Mouse (Mus musculus) heart, postnatal 0 days (tissue): ENCODE results near the gene Rock2. TPM values are rescaled to one million over a fixed set of nuclear protein-coding genes. Genes with fewer than 3 reads are reported as not detected.

Experiments
- ATAC-seq: fragments of 200-750 bp; cut with Nextera tagmentation; 2 replicates; pipeline ENCODE4 v1.8.0; 2017; ENCODE audit warnings: low read depth, moderate number of reproducible peaks, moderate library complexity; ENCODE audit not compliant: insufficient read depth
- DNase-seq: peaks from one replicate; pipeline ENCODE4 v3.0.0-alpha.2; 2016; ENCODE audit warnings: low spot score
- H3K27ac ChIP-seq: fragments of 300-500 bp; sonication (generic); 2 replicates; pipeline ENCODE4 v1.5.1; 2014; ENCODE audit warnings: low read depth, mild to moderate bottlenecking
- H3K27me3 ChIP-seq: fragments of 300-500 bp; sonication (generic); 2 replicates; pipeline ENCODE4 v1.6.1; 2014; ENCODE audit warnings: low read length, mixed read lengths; ENCODE audit not compliant: control insufficient read depth, insufficient read depth
- H3K36me3 ChIP-seq: fragments of 300-500 bp; sonication (generic); replicated peaks from 2 replicates; pipeline ENCODE4 v1.6.1; 2014; ENCODE audit warnings: low read length, mixed read lengths; ENCODE audit not compliant: control insufficient read depth, insufficient read depth
- H3K4me1 ChIP-seq: fragments of 300-500 bp; sonication (generic); 2 replicates; pipeline ENCODE4 v1.6.1; 2014; ENCODE audit warnings: antibody characterized with exemption; ENCODE audit not compliant: control insufficient read depth, insufficient read depth
- H3K4me2 ChIP-seq: fragments of 300-500 bp; sonication (generic); 2 replicates; pipeline ENCODE4 v1.6.1; 2014; ENCODE audit warnings: low read depth, mild to moderate bottlenecking, low read length, moderate library complexity
- H3K4me3 ChIP-seq: fragments of 300-500 bp; sonication (generic); 2 replicates; pipeline ENCODE4 v1.5.1; 2014; ENCODE audit warnings: low read depth, low read length
- H3K9ac ChIP-seq: fragments of 300-500 bp; sonication (generic); replicated peaks from 2 replicates; pipeline ENCODE4 v1.6.1; 2014; ENCODE audit warnings: low read depth, low read length, mixed read lengths
- H3K9me3 ChIP-seq: fragments of 300-500 bp; sonication (generic); replicated peaks from 2 replicates; pipeline ENCODE4 v1.6.1; 2016; ENCODE audit warnings: low read length; ENCODE audit not compliant: control insufficient read depth
- CTCF ChIP-seq: IDR thresholded peaks from 2 replicates; pipeline ENCODE4 v1.5.1; 2016; ENCODE audit warnings: antibody characterized with exemption, control low read depth, low read depth
- EP300 ChIP-seq: IDR thresholded peaks from 2 replicates; pipeline ENCODE4 v1.6.1; 2016; ENCODE audit warnings: antibody characterized with exemption, low read depth
- WGBS: fragments of 180-500 bp; shearing (Covaris S2); extraction: QIAGEN DNeasy Blood & Tissue Kit; methylation state at CpG from one replicate; pipeline ENCODE4 v1.1.7; 2014; 5-methylcytosine and 5-hydroxymethylcytosine counted together
- polyA plus RNA-seq: library from polyadenylated mRNA; unstranded; fragments of >200 nt; fragmentation: Nextera tagmentation; extraction: Ambion mirVana; gene quantifications from 2 replicates; pipeline ENCODE4 v1.2.1, GENCODE M21; 2015
- total RNA-seq: library from RNA; depleted of rRNA; stranded (reverse); fragments of >200 nt; gene quantifications from 2 replicates; pipeline ENCODE4 v1.2.3, GENCODE M21; 2014; ENCODE audit warnings: low replicate concordance

The Rock2 gene
- total and polyA plus RNA-seq, 2 experiments from 2014 or later = 24.6 to 49.2 TPM

DNA sequence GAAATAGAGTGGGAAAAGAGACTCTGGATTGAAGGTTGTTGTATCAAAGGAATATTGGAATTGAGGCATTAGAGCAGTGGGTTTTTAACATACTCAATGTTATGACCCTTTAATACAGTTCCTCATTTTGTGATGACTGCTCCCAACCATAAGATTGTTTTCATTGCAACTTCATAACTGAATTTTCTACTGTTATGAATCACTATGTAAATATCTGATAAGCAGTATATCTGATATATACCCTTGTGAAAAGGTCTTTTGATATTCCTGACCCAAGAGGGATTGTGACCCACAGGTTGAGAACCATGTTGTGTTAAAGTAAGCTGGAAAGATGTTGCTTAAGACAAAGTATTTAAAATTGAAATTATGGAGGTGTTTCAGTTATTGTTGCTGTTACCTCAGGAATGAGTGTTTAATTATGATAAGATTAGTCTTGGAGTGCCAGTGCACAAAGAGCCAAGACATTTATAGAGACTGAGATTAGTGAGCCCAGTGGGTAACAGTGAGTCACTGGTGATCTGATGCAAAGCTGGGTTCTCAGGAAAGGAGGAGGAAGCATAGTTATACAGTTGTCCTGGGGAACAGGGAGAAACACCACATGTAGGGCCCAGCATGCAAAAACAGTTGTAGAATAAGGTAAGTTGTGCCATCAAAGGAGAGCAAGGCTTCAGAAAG is 25.6 kb downstream of the Rock2 start:
- no peak for ATAC-seq
- H3K4me2 ChIP-seq = no peak overlapping the region
- peaks cover 19% of the 10 kb centered on the region; the same call in 1 of the 2 replicates for H3K4me1 ChIP-seq
- no peaks in the 10 kb centered on the region for H3K27me3 ChIP-seq
- H3K9me3 ChIP-seq = no peaks in the 10 kb centered on the region
- H3K27ac ChIP-seq = no peak overlapping the region
- no peaks in the 10 kb centered on the region for H3K36me3 ChIP-seq
- H3K9ac ChIP-seq = no peak overlapping the region
- no peak for DNase-seq
- TF ChIP-seq CTCF (no peak), EP300 (no peak)
- no peak overlapping the region for H3K4me3 ChIP-seq

DNA sequence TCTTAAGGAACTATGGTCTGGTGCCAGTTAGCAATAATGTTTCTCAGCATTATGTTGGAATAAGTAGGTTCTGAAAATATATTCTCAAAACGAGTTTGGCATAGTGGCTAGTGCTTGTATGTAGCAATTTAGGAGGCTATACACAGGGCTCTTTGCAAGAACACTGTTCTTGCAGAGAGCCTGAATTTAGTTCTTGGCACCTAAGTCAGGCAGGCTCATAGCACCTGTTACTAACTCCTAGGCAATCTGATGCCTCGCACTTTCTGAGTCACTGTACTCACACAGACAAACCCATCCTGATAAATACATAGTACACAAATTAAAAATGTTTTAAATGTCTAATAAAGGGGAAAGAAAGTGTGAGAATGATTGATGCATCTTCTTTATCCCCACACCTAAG is 33.2 kb downstream of the Rock2 start:
- no peak for ATAC-seq
- no peak overlapping the region for H3K4me3 ChIP-seq
- H3K27me3 ChIP-seq = no peaks in the 10 kb centered on the region
- H3K27ac ChIP-seq = no peak overlapping the region
- TF ChIP-seq CTCF = no peak
- DNase-seq = no peak
- peaks cover 24% of the 10 kb centered on the region for H3K36me3 ChIP-seq
- no peaks in the 10 kb centered on the region for H3K9me3 ChIP-seq
- no peak overlapping the region for H3K4me2 ChIP-seq
- H3K9ac ChIP-seq = no peak overlapping the region
- H3K4me1 ChIP-seq = no peaks in the 10 kb centered on the region
- 69% methylated on average over 2 of the region's 2 CpGs for WGBS

DNA sequence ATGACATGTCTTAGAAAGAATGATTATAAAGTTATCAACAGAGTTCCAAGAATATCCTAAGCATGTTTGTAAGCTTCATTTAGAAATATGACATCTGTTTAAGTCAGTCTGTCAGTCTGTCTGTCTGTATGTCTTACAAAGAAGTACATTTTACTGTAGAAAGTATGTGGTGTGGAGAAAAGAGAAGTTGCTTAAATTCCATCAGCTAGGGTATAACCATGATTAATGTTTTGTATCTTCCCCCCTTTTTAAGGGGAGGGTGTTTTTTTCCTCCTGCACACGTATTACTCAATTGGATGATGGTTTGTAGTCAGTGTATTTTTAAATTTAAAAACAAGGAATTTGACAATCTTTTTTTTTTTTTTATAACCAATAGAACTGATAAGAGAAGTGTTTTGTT is 39.7 kb downstream of the Rock2 start:
- Histone ChIP-seq H3K4me2 (no peak overlapping the region), H3K36me3 (peaks cover 25% of the 10 kb centered on the region), H3K27me3 (no peaks in the 10 kb centered on the region), H3K27ac (no peak overlapping the region), H3K9me3 (no peaks in the 10 kb centered on the region), H3K4me3 (no peak overlapping the region), H3K9ac (no peak overlapping the region), H3K4me1 (no peaks in the 10 kb centered on the region)
- WGBS = 81% methylated on average over 1 of the region's 1 CpGs
- DNase-seq = no peak
- no peak for TF ChIP-seq EP300
- no peak for TF ChIP-seq CTCF
- ATAC-seq = no peak

DNA sequence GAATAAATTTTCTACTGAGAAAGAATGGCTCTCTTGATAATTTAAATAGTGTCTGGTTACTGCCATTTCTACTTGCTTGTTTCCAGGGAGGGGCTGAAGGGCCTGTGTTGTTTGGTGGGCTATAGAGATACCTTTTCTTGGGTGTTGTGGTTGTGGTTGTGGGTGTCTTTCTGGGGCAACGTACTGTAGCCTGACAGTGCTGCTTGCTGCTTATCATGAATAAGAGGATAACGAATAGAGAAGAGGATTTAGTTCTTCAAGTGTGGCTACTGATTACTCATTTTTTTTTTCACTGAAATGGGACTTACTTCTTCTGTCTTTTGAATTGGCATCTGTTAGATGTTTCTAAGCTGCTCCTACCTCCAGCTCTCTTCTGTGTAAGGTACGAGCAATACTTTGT is 47.3 kb downstream of the Rock2 start:
- 71% methylated on average over 3 of the region's 3 CpGs for WGBS
- ATAC-seq (no peak), DNase-seq (no peak)
- Histone ChIP-seq H3K27me3 (no peaks in the 10 kb centered on the region), H3K4me1 (no peaks in the 10 kb centered on the region), H3K27ac (no peak overlapping the region), H3K9ac (no peak overlapping the region), H3K4me3 (no peak overlapping the region), H3K9me3 (no peaks in the 10 kb centered on the region), H3K36me3 (peaks cover 29% of the 10 kb centered on the region), H3K4me2 (no peak overlapping the region)
- TF ChIP-seq CTCF = no peak
- TF ChIP-seq EP300 = no peak

DNA sequence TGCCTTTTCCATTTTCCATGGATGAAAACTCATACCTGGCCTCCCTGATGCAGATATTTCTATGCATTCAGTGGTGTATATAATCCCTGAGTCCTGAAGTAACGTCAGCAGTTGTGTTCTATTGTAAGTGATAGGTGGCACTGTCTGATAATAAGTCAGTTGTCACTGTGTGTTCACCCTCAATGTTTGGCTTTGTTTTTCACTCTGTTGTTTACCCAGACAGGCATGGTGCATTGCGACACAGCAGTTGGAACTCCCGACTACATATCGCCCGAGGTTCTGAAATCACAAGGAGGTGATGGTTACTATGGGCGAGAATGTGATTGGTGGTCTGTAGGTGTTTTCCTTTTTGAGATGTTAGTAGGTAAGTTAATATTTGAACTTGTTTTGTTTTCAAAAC is 53.5 kb downstream of the Rock2 start:
- DNase-seq = no peak

DNA sequence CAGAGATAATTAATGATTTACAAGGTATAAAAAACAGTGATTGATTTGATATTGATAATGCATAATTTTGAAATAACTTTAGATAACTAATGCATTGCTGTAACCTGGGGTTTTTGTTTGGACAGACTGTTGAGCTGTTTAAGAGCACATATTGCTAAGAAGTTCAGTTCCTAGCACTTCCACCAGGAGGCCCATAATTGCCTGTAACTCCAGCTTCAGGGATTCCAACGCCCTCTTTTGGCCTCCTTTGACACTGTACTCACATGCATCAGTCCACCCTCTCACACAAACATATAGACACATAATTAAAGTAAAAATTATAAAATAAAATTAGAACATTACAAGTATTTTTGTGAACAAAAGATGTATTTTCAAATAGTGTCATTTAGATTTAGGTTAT is 64.2 kb downstream of the Rock2 start:
- H3K36me3 ChIP-seq = peaks cover 73% of the 10 kb centered on the region
- WGBS = 57% methylated on average over 1 of the region's 1 CpGs

More for the DNA sequence above, 53.5 kb downstream of the Rock2 start:
- Histone ChIP-seq H3K9ac (no peak overlapping the region), H3K36me3 (peaks cover 41% of the 10 kb centered on the region), H3K4me3 (no peak overlapping the region), H3K4me2 (no peak overlapping the region), H3K4me1 (no peaks in the 10 kb centered on the region), H3K27ac (no peak overlapping the region), H3K27me3 (no peaks in the 10 kb centered on the region), H3K9me3 (no peaks in the 10 kb centered on the region)
- 87% methylated on average over 6 of the region's 6 CpGs for WGBS
- ATAC-seq = no peak
- TF ChIP-seq CTCF = no peak
- TF ChIP-seq EP300 = no peak

More for the DNA sequence above, 64.2 kb downstream of the Rock2 start:
- H3K9ac ChIP-seq = no peak overlapping the region
- no peak overlapping the region for H3K4me2 ChIP-seq
- H3K4me1 ChIP-seq = no peaks in the 10 kb centered on the region
- no peak overlapping the region for H3K4me3 ChIP-seq
- H3K27me3 ChIP-seq = no peaks in the 10 kb centered on the region
- no peak overlapping the region for H3K27ac ChIP-seq
- H3K9me3 ChIP-seq = no peaks in the 10 kb centered on the region
- peak; percentile 45 for TF ChIP-seq CTCF
- no peak for TF ChIP-seq EP300
- peak; percentile 13 for DNase-seq
- no peak for ATAC-seq
